Mouse (Mus musculus): ENCODE data around the gene Gale. TPM values are rescaled to one million over a fixed set of nuclear protein-coding genes. Genes with fewer than 3 reads are reported as not detected.

Gale gene
- polyA plus RNA-seq, 1 experiment from 2014 or later = 62.2 TPM

DNA sequence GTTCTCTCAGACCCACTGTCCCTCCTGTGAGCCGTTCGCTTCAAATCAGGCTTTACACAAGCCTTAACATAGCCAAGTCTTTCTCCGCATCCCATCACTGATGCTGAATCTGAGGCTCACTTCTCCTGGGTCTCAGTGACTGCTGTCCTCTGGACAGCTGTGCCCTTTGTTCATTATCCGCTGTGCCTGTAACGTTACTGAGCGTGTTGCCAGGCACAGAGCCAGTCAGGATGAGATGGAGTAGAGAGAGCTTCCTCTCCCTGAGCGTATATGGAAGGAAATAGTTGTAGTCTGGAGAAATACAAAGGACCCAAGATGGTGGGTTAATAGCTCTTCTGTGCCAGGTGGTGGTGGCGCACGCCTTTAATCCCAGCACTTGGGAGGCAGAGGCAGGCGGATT is 14.1 kb upstream of the Gale start:
- DNase-seq (ENCODE audit: low spot score) (no peak), ATAC-seq (replicated peaks; ENCODE audit: low FRiP score, low TSS enrichment, low read depth) (no peak)
- no peak overlapping the region for H3K27ac ChIP-seq (ENCODE audit: low read depth)
- no peak overlapping the region for H3K4me3 ChIP-seq (ENCODE audit: low read depth, low read length)
- no peaks in the 10 kb centered on the region for H3K27me3 ChIP-seq (replicated peaks; ENCODE audit: control insufficient read depth, insufficient read depth, low read length)
- peaks cover 23% of the 10 kb centered on the region for H3K36me3 ChIP-seq (ENCODE audit: control insufficient read depth, insufficient read depth, low read length)
- no peak overlapping the region for H3K4me2 ChIP-seq (ENCODE audit: low read length)
- H3K9me3 ChIP-seq (ENCODE audit: control insufficient read depth, low read length) = 0 out of 2 replicates have a peak, but pooled peaks cover 3% of the 10 kb centered on the region
- no peaks in the 10 kb centered on the region; the same call in 1 of the 2 replicates for H3K4me1 ChIP-seq (replicated peaks; ENCODE audit: control insufficient read depth, insufficient read depth, low read length)
- 85% methylated on average over 10 of the region's 10 CpGs for WGBS
- H3K9ac ChIP-seq (ENCODE audit: low read length) = no peak overlapping the region

DNA sequence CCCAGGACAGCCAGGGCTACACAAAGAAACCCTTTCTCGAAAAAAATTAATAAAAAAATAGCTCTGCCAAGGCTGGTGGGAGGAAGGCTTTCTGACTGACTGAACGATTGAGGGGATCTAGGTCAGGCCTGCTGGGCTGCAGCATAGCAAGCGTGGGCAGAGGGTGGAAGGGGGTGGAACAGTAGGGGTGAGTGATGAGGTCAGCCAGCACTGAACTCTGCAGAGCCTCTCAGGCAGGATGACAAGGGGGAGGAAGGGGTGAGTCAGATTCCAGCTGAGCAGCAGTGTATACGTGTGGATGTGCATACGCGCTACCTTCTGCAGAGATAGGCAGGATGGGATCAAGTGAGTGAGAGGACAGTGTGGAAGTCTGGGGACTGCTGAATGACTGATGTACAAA is 13.6 kb upstream of the Gale start:
- Histone ChIP-seq H3K9ac (ENCODE audit: low read length) (no peak overlapping the region), H3K27me3 (replicated peaks; ENCODE audit: control insufficient read depth, insufficient read depth, low read length) (no peaks in the 10 kb centered on the region), H3K4me3 (ENCODE audit: low read depth, low read length) (no peak overlapping the region), H3K4me1 (replicated peaks; ENCODE audit: control insufficient read depth, insufficient read depth, low read length) (no peaks in the 10 kb centered on the region; the same call in 1 of the 2 replicates), H3K36me3 (ENCODE audit: control insufficient read depth, insufficient read depth, low read length) (peaks cover 26% of the 10 kb centered on the region), H3K27ac (ENCODE audit: low read depth) (no peak overlapping the region), H3K4me2 (ENCODE audit: low read length) (no peak overlapping the region), H3K9me3 (ENCODE audit: control insufficient read depth, low read length) (0 out of 2 replicates have a peak, but pooled peaks cover 3% of the 10 kb centered on the region)
- ATAC-seq (replicated peaks; ENCODE audit: low FRiP score, low TSS enrichment, low read depth) (no peak), DNase-seq (ENCODE audit: low spot score) (no peak)
- WGBS = 39% methylated on average over 6 of the region's 6 CpGs

DNA sequence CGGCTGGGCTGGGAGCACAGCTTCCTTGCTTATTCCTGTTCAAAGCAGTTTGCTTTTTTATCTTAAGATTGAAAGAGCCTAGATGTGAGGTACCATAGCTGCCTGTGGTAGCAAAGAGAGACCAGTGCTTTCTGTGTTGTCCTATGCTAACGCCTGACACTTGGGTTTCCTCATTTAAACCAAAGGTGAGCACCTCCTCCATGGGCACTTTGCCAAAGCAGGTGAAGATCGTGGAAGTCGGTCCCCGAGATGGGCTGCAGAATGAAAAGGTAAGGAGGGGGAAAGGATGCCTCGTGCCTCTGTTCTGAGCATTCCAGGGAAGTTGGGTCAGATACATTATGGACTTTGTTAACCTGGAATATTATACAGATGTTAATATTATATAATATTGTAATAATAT is 13.2 kb upstream of the Gale start:
- no peak overlapping the region for H3K4me3 ChIP-seq (ENCODE audit: low read depth, low read length)
- ATAC-seq (replicated peaks; ENCODE audit: low FRiP score, low TSS enrichment, low read depth) (no peak), DNase-seq (ENCODE audit: low spot score) (no peak)
- H3K27ac ChIP-seq (ENCODE audit: low read depth) = no peak overlapping the region
- H3K9ac ChIP-seq (ENCODE audit: low read length) = no peak overlapping the region
- peaks cover 30% of the 10 kb centered on the region for H3K36me3 ChIP-seq (ENCODE audit: control insufficient read depth, insufficient read depth, low read length)
- 0 out of 2 replicates have a peak, but pooled peaks cover 3% of the 10 kb centered on the region for H3K9me3 ChIP-seq (ENCODE audit: control insufficient read depth, low read length)
- no peaks in the 10 kb centered on the region for H3K27me3 ChIP-seq (replicated peaks; ENCODE audit: control insufficient read depth, insufficient read depth, low read length)
- no peak overlapping the region for H3K4me2 ChIP-seq (ENCODE audit: low read length)
- H3K4me1 ChIP-seq (replicated peaks; ENCODE audit: control insufficient read depth, insufficient read depth, low read length) = no peaks in the 10 kb centered on the region; the same call in 1 of the 2 replicates
- 83% methylated on average over 6 of the region's 6 CpGs for WGBS

DNA sequence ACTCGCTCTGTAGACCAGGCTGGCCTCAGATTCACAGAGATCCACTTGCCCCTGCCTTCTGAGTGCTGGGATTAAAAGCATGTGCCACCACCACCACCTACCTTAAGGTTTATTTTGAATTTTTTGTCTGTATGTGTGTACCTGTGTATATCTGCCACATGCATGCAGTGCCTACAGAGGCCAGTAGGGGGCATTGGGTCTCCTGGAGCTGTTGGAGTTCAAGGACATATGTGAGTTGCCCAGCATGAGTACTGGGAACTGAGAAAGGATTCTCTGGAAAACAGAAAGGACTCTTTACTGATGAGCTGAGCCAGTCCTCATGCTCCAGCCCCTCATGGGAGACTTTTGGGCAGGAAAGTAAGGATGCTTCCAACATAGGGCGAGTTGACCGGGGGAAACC is 12.0 kb upstream of the Gale start:
- no peak overlapping the region for H3K4me2 ChIP-seq (ENCODE audit: low read length)
- 0 out of 2 replicates have a peak, but pooled peaks cover 3% of the 10 kb centered on the region for H3K9me3 ChIP-seq (ENCODE audit: control insufficient read depth, low read length)
- WGBS = 89% methylated on average over 3 of the region's 3 CpGs
- H3K36me3 ChIP-seq (ENCODE audit: control insufficient read depth, insufficient read depth, low read length) = peaks cover 37% of the 10 kb centered on the region
- no peaks in the 10 kb centered on the region for H3K27me3 ChIP-seq (replicated peaks; ENCODE audit: control insufficient read depth, insufficient read depth, low read length)
- H3K27ac ChIP-seq (ENCODE audit: low read depth) = no peak overlapping the region
- no peak overlapping the region for H3K4me3 ChIP-seq (ENCODE audit: low read depth, low read length)
- DNase-seq (ENCODE audit: low spot score) = no peak
- no peak overlapping the region for H3K9ac ChIP-seq (ENCODE audit: low read length)
- H3K4me1 ChIP-seq (replicated peaks; ENCODE audit: control insufficient read depth, insufficient read depth, low read length) = no peaks in the 10 kb centered on the region; the same call in 1 of the 2 replicates
- ATAC-seq (replicated peaks; ENCODE audit: low FRiP score, low TSS enrichment, low read depth) = no peak

DNA sequence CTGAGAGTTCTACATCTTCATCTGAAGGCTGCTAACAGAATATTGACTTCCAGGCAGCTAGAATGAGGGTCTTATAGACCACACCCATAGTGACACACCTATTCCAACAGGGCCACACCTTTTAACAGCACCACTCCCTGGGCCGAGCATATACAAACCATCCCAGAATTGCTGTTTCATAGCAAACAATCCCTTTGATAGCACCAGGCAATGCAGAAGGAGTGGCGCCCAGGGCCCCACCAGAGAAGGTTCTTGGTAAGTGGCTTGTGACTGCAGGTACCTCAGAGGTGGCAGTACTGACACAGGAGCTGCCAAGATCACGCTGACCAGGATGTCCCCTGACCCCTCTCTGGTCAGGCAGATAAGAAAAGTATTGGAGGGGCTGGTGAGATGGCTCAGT is 10.3 kb upstream of the Gale start:
- Histone ChIP-seq H3K4me3 (ENCODE audit: low read depth, low read length) (no peak overlapping the region), H3K27me3 (replicated peaks; ENCODE audit: control insufficient read depth, insufficient read depth, low read length) (no peaks in the 10 kb centered on the region), H3K9ac (ENCODE audit: low read length) (no peak overlapping the region), H3K9me3 (ENCODE audit: control insufficient read depth, low read length) (0 out of 2 replicates have a peak, but pooled peaks cover 3% of the 10 kb centered on the region), H3K4me2 (ENCODE audit: low read length) (no peak overlapping the region), H3K27ac (ENCODE audit: low read depth) (no peak overlapping the region), H3K36me3 (ENCODE audit: control insufficient read depth, insufficient read depth, low read length) (peaks cover 46% of the 10 kb centered on the region), H3K4me1 (replicated peaks; ENCODE audit: control insufficient read depth, insufficient read depth, low read length) (no peaks in the 10 kb centered on the region; the same call in 1 of the 2 replicates)
- 0 out of 2 replicates have a peak, but pooled peaks have one; percentile 9 for ATAC-seq (replicated peaks; ENCODE audit: low FRiP score, low TSS enrichment, low read depth)
- DNase-seq (ENCODE audit: low spot score) = no peak
- WGBS = 71% methylated on average over 3 of the region's 3 CpGs

DNA sequence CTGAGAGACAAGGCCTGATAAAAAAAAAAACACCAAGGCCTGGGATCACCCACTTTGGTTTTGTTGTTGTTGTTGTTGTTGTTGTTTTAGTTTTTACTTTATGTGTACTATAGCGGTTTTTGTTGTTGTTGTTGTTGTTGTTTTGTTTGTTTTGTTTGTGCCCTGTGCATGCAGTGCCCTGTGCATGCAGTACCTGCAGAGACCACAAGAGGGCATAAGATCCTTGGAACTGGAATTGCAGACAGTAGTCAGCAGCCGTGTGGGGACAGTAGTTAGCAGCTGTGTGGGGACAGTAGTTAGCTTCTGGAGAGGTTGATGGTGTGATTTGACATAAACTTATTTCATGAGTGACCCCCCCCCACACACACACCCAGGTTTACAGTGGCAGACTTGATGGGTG is 9.3 kb upstream of the Gale start:
- WGBS = 24% methylated on average over 2 of the region's 2 CpGs
- ATAC-seq (replicated peaks; ENCODE audit: low FRiP score, low TSS enrichment, low read depth) (peak; percentile 28; the same call in 1 of the 2 replicates), DNase-seq (ENCODE audit: low spot score) (peak; percentile 94)
- H3K4me2 ChIP-seq (ENCODE audit: low read length) = no peak overlapping the region
- H3K4me1 ChIP-seq (replicated peaks; ENCODE audit: control insufficient read depth, insufficient read depth, low read length) = no peaks in the 10 kb centered on the region
- no peak overlapping the region for H3K27ac ChIP-seq (ENCODE audit: low read depth)
- H3K4me3 ChIP-seq (ENCODE audit: low read depth, low read length) = no peak overlapping the region
- peaks cover 53% of the 10 kb centered on the region for H3K36me3 ChIP-seq (ENCODE audit: control insufficient read depth, insufficient read depth, low read length)
- no peak overlapping the region for H3K9ac ChIP-seq (ENCODE audit: low read length)
- H3K27me3 ChIP-seq (replicated peaks; ENCODE audit: control insufficient read depth, insufficient read depth, low read length) = no peaks in the 10 kb centered on the region
- H3K9me3 ChIP-seq (ENCODE audit: control insufficient read depth, low read length) = 0 out of 2 replicates have a peak, but pooled peaks cover 3% of the 10 kb centered on the region

DNA sequence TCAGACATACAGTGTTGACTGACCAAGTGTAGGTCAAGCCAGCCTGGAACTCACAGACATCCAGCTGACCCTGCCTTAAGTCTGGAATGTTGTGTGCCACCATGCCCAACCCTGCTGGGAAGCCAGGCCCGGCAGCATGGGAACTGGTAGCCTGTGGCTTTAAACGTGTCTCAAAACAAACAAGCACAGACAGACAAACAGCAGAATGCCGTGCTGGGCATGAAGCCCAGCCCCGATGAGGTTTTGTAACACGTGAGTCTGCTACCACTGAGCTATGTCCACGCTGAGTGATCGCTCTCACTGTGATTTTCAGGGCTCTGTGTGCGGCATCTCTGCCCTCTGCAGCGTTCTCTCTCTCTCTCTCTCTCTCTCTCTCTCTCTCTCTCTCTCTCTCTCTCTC is 7.6 kb upstream of the Gale start:
- Histone ChIP-seq H3K9ac (ENCODE audit: low read length) (no peak overlapping the region), H3K4me2 (ENCODE audit: low read length) (no peak overlapping the region), H3K27me3 (replicated peaks; ENCODE audit: control insufficient read depth, insufficient read depth, low read length) (no peaks in the 10 kb centered on the region), H3K27ac (ENCODE audit: low read depth) (no peak overlapping the region), H3K9me3 (ENCODE audit: control insufficient read depth, low read length) (0 out of 2 replicates have a peak, but pooled peaks cover 3% of the 10 kb centered on the region), H3K4me1 (replicated peaks; ENCODE audit: control insufficient read depth, insufficient read depth, low read length) (no peaks in the 10 kb centered on the region), H3K4me3 (ENCODE audit: low read depth, low read length) (no peak overlapping the region), H3K36me3 (ENCODE audit: control insufficient read depth, insufficient read depth, low read length) (peaks cover 61% of the 10 kb centered on the region)
- WGBS = 88% methylated on average over 9 of the region's 9 CpGs
- ATAC-seq (replicated peaks; ENCODE audit: low FRiP score, low TSS enrichment, low read depth) (no peak), DNase-seq (ENCODE audit: low spot score) (no peak)

DNA sequence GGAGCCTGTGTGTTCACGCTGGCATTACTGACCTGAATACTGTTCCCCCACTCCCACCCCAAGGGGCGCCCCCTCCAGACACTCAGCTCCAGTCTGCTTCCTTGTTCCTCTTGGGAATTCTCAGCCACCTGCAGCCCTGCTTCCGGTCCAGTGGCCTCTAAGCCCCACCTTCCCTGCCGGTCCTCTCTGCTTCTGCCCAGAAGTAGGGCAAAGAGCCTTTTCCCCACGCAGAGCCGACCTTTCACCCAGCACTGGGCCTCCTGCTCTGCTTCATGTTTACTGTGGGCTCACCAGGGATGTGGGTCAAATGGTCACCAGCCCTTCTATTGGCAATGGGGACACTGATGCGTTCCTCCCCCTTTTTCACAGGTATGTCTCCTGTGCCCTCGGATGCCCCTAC is 5.2 kb upstream of the Gale start:
- Histone ChIP-seq H3K4me2 (ENCODE audit: low read length) (no peak overlapping the region), H3K4me1 (replicated peaks; ENCODE audit: control insufficient read depth, insufficient read depth, low read length) (peaks cover 5% of the 10 kb centered on the region; the same call in 1 of the 2 replicates), H3K9ac (ENCODE audit: low read length) (no peak overlapping the region), H3K27me3 (replicated peaks; ENCODE audit: control insufficient read depth, insufficient read depth, low read length) (no peaks in the 10 kb centered on the region), H3K36me3 (ENCODE audit: control insufficient read depth, insufficient read depth, low read length) (peaks cover 55% of the 10 kb centered on the region), H3K4me3 (ENCODE audit: low read depth, low read length) (no peak overlapping the region), H3K27ac (ENCODE audit: low read depth) (no peak overlapping the region), H3K9me3 (ENCODE audit: control insufficient read depth, low read length) (no peaks in the 10 kb centered on the region)
- DNase-seq (ENCODE audit: low spot score) (no peak), ATAC-seq (replicated peaks; ENCODE audit: low FRiP score, low TSS enrichment, low read depth) (no peak)
- WGBS = 51% methylated on average over 8 of the region's 8 CpGs

DNA sequence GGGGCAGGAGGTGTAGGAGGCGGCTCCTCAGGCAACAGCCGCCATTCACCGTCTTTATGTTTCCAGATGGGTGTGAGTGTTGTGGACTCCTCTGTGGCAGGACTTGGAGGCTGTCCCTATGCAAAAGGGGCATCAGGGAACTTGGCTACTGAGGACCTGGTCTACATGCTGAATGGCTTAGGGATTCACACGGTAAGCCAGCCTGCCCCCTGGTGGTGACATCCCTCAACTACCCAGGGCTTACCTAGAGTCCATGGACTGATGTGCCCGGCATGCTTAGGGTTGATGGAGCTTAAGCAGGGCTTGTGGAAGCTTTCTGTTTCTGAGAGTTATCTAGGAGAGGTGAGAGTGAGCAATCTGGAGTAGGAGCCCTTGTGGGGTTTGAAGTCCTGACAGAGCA is 2.8 kb upstream of the Gale start:
- 24% methylated on average over 5 of the region's 5 CpGs for WGBS
- peaks cover 40% of the 10 kb centered on the region for H3K36me3 ChIP-seq (ENCODE audit: control insufficient read depth, insufficient read depth, low read length)

More for the DNA sequence above, 2.8 kb upstream of the Gale start:
- DNase-seq (ENCODE audit: low spot score) (peak; percentile 92), ATAC-seq (replicated peaks; ENCODE audit: low FRiP score, low TSS enrichment, low read depth) (no peak)
- Histone ChIP-seq H3K9ac (ENCODE audit: low read length) (no peak overlapping the region), H3K27me3 (replicated peaks; ENCODE audit: control insufficient read depth, insufficient read depth, low read length) (no peaks in the 10 kb centered on the region), H3K4me2 (ENCODE audit: low read length) (no peak overlapping the region), H3K4me1 (replicated peaks; ENCODE audit: control insufficient read depth, insufficient read depth, low read length) (peaks cover 11% of the 10 kb centered on the region), H3K4me3 (ENCODE audit: low read depth, low read length) (no peak overlapping the region), H3K9me3 (ENCODE audit: control insufficient read depth, low read length) (no peaks in the 10 kb centered on the region), H3K27ac (ENCODE audit: low read depth) (no peak overlapping the region)

All from intestine, embryonic 14.5 days (tissue).